Mouse (Mus musculus): ENCODE data around the gene Kif24.

- TF ChIP-seq CTCF (IDR thresholded peaks at IDR 0.05; ENCODE audit: low read depth) = no peak
- TF ChIP-seq EP300 (optimal IDR thresholded peaks at IDR 0.05) = no peak
Observed at GRCm38 (mm10) chr4:41507326-41507924, 42.7 kb upstream of the Kif24 start.

All from stomach, postnatal 0 days (tissue).